Mouse (Mus musculus): ENCODE measurements around the gene Tenm4. TPM values are rescaled to one million over a fixed set of nuclear protein-coding genes. Genes with fewer than 3 reads are reported as not detected.

Gene Tenm4
- polyA plus RNA-seq, 1 experiment, result 12.2 TPM

DNA sequence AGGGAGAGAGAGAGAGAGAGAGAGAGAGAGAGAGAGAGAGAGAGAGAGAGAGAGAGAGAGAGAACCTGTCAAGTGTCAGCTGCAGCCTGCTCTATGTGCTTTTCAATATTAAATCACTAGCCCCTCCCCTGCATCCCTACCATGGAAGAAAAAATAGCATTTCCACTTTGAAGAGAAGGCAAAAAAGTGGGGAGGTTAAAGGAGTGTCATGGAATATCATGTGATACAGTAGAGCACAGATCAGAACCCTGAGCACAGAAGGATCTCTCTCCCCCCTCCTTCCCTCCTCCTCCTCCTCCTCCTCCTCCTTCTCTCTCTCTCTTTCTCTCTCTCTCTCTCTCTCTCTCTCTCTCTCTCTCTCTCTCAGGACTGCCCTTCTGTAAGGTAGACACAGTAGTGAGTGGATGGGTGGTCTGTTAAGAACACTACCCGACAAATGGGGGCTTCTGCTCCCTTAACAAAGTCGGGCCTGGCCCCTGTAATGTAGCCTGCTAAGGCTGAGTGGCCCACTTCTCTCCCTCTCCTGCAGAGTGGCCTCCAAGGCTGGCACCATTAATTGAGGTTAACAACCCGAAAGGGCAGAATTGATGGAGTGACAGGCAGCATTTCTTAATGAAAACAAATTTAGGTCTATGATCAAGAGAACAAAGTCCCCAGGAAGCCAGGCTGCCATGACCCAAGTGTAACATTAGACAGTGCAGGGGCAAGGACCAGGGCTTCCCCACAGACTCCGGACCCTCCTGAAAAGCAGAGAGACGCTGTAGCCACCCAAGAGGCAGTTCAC is 361.1 kb downstream of the Tenm4 start:
- H3K27me3 ChIP-seq (ENCODE audit: control insufficient read depth, insufficient read depth, low read length), result no peaks in the 10 kb centered on the region; the same call in 1 of the 2 replicates
- 75% methylated on average over 5 of the region's 5 CpGs for WGBS
- DNase-seq, result no peak

DNA sequence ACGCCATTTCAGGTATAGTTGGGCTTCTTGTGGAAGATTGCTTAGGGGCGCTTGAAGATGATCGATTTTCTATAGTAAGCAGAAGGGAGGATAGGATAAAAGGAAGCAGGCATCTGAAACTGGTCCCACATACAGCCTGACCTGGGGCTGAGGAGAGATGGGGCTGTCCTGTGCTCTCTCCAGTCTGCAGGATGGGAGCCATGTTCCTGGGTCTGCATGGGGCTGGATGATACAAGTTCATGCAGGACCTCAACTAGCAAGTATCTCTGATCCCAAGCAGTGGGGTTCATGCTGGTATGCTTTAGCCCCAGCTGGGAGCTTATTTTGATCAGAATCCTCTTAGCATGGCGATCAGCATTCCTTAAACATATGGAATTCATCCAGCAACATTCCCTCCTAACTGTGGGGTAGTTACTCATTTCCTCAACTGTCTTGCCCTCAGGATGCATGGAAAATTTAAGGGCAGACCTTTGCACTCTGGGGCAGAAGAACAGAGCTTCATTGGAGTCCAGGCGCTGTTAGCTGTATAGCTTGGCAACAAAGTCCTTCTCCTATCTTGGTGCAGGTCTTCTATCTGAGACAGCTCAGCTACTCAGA is 361.9 kb downstream of the Tenm4 start:
- H3K4me3 ChIP-seq (replicated peaks; ENCODE audit: insufficient read depth, low read depth, low read length), result no peak overlapping the region
- H3K27ac ChIP-seq (ENCODE audit: insufficient read depth, low read length), result no peak overlapping the region
- no peak for DNase-seq
- H3K27me3 ChIP-seq (ENCODE audit: control insufficient read depth, insufficient read depth, low read length), result no peaks in the 10 kb centered on the region; the same call in 1 of the 2 replicates
- peaks cover 12% of the 10 kb centered on the region for H3K4me1 ChIP-seq (ENCODE audit: control insufficient read depth, insufficient read depth, low read length)
- WGBS, result 95% methylated on average over 5 of the region's 5 CpGs
- TF ChIP-seq POLR2A (IDR thresholded peaks at IDR 0.05; ENCODE audit: borderline replicate concordance, insufficient read depth, low read length) (no peak), CTCF (IDR thresholded peaks at IDR 0.05; ENCODE audit: borderline replicate concordance, insufficient read depth, low read depth, low read length) (no peak)

More for the DNA sequence above, 361.1 kb downstream of the Tenm4 start:
- H3K4me1 ChIP-seq (ENCODE audit: control insufficient read depth, insufficient read depth, low read length), result peaks cover 12% of the 10 kb centered on the region
- TF ChIP-seq POLR2A (IDR thresholded peaks at IDR 0.05; ENCODE audit: borderline replicate concordance, insufficient read depth, low read length) (no peak), CTCF (IDR thresholded peaks at IDR 0.05; ENCODE audit: borderline replicate concordance, insufficient read depth, low read depth, low read length) (no peak)
- no peak overlapping the region for H3K4me3 ChIP-seq (replicated peaks; ENCODE audit: insufficient read depth, low read depth, low read length)
- H3K27ac ChIP-seq (ENCODE audit: insufficient read depth, low read length), result no peak overlapping the region

DNA sequence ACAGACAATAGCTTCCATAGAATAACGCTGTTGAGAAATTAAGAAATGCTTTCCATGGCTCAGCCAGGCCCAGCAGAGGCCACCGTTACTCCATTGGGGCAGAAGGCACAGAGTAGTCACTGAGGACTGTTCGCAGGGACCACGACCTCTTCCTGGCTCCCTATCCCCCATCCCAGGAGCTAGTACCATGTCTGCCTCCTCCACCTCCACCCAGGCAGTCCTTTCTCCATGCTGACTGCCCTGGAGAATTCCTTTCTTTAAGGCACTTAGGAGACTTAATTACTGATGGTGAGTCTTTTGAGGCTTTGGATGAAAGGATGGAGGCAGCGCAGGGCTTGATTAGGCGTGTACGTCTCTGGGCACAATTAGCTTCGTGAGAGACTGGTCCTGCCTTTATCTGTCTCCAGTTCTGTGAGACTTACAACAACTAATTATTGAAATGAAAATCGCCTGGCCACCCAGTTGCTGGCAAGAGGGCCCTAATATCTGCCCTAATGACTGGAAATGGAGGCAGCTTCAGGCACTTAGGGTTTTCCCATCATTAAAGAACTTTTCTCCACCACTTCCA is 365.4 kb downstream of the Tenm4 start:
- H3K27ac ChIP-seq (ENCODE audit: insufficient read depth, low read length), result no peak overlapping the region
- DNase-seq, result no peak
- H3K4me1 ChIP-seq (ENCODE audit: control insufficient read depth, insufficient read depth, low read length), result peaks cover 20% of the 10 kb centered on the region; the same call in 1 of the 2 replicates
- TF ChIP-seq POLR2A (IDR thresholded peaks at IDR 0.05; ENCODE audit: borderline replicate concordance, insufficient read depth, low read length), result no peak
- no peak for TF ChIP-seq CTCF (IDR thresholded peaks at IDR 0.05; ENCODE audit: borderline replicate concordance, insufficient read depth, low read depth, low read length)
- 91% methylated on average over 9 of the region's 9 CpGs for WGBS
- no peak overlapping the region for H3K4me3 ChIP-seq (replicated peaks; ENCODE audit: insufficient read depth, low read depth, low read length)
- H3K27me3 ChIP-seq (ENCODE audit: control insufficient read depth, insufficient read depth, low read length), result no peaks in the 10 kb centered on the region; the same call in 1 of the 2 replicates

DNA sequence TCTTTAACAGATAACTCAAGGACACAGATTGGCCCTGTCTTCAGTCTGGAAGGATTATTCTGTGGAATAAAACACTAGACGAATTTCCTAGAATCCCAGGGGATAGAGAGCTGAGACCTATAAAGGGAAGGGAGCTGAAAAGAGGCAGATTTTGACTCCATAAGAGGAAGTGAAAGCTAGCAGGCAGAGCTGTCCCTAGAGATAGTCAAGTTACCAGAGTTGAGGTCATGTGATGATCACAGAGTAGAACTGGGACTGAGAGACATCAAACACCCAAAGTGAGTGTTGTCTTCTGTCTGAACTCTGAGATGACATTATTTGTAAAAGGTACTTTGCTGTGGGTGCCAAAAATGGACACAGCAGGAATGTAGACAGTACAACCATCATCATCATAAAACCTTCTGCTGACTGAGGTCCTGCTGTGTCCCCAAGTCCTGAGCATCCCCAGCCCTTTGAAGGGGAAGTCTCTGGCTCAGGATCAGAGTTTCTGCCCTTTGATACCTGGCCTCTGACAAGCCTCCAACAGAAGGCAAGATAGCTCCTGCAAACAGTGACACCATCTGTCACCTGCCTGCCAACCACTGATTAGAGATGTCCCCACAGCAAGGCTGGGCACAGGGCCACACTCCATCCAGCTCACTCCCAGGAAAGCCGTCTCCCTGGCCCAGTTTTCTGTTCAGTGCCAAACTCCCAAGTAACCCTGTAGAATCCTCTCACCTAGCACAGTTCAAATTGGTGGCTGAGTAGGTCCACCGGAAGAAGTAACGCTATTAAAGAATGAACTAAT is 368.4 kb downstream of the Tenm4 start:
- no peak for TF ChIP-seq CTCF (IDR thresholded peaks at IDR 0.05; ENCODE audit: borderline replicate concordance, insufficient read depth, low read depth, low read length)
- WGBS, result 14% methylated on average over 4 of the region's 4 CpGs
- Histone ChIP-seq H3K27me3 (ENCODE audit: control insufficient read depth, insufficient read depth, low read length) (no peaks in the 10 kb centered on the region; the same call in 1 of the 2 replicates), H3K4me1 (ENCODE audit: control insufficient read depth, insufficient read depth, low read length) (peaks cover 20% of the 10 kb centered on the region; the same call in 1 of the 2 replicates), H3K27ac (ENCODE audit: insufficient read depth, low read length) (no peak overlapping the region), H3K4me3 (replicated peaks; ENCODE audit: insufficient read depth, low read depth, low read length) (no peak overlapping the region)
- peak; percentile 93 to 98 for DNase-seq

DNA sequence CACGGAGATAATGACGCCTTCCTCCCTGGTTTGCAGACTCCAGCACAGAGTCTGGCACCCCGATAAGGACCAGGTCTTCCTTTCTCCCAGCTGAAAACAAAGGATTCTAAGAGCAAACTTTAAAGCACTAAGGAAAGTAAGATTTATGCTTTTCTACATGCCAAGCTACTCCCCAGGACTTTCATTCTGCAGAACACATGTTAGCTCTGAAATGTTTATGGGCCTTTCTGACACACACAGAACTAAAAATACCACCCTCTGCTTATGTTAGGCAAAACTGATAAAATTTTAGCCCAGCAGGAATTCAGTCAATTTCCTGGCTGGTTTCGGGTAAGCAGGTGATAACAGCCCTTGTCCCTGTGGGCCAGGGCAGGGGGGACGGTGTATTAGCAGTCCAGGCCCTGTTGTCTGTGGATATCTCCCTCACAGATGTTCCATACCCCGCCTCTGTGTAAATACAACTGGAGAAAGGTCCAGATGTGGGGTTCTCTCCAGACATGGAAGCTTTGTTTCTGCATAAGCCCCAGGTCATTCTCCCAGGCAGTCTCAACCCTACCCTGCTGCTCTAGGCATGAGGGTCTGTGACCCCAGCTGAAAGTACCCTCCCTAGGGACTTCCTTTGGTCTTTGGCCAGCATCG is 369.5 kb downstream of the Tenm4 start:
- TF ChIP-seq CTCF (IDR thresholded peaks at IDR 0.05; ENCODE audit: borderline replicate concordance, insufficient read depth, low read depth, low read length), result no peak
- no peak for TF ChIP-seq POLR2A (IDR thresholded peaks at IDR 0.05; ENCODE audit: borderline replicate concordance, insufficient read depth, low read length)
- WGBS, result 91% methylated on average over 7 of the region's 7 CpGs
- no peak for DNase-seq

DNA sequence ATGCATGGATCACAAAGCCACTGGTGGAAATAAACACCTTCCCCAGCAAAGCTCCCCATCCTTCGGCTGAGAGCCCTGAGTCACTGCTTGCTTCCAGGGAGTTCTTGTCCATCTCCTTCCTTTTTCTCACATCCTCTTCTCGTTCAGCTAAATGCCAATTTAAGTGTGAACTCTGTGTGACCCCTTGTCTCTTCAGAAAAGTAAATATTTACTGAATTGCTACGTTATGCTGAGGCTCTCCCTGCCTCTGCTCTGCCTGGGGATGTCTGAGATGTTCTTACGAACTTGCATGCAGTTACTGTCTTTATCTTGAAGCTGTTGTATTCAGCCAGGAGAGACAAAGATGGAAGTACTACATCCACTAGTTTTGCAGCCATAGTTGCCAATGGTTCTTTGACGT is 374.9 kb downstream of the Tenm4 start:
- TF ChIP-seq CTCF (IDR thresholded peaks at IDR 0.05; ENCODE audit: borderline replicate concordance, insufficient read depth, low read depth, low read length), result no peak
- TF ChIP-seq POLR2A (IDR thresholded peaks at IDR 0.05; ENCODE audit: borderline replicate concordance, insufficient read depth, low read length), result no peak
- H3K27ac ChIP-seq (ENCODE audit: insufficient read depth, low read length), result no peak overlapping the region
- peaks cover under 1% of the 10 kb centered on the region; the same call in 1 of the 2 replicates for H3K4me1 ChIP-seq (ENCODE audit: control insufficient read depth, insufficient read depth, low read length)
- no peak overlapping the region for H3K4me3 ChIP-seq (replicated peaks; ENCODE audit: insufficient read depth, low read depth, low read length)
- peaks cover 1% of the 10 kb centered on the region; the same call in 1 of the 2 replicates for H3K27me3 ChIP-seq (ENCODE audit: control insufficient read depth, insufficient read depth, low read length)
- WGBS, result 89% methylated on average over 5 of the region's 5 CpGs
- DNase-seq, result no peak

More for the DNA sequence above, 369.5 kb downstream of the Tenm4 start:
- Histone ChIP-seq H3K27me3 (ENCODE audit: control insufficient read depth, insufficient read depth, low read length) (peaks cover 1% of the 10 kb centered on the region; the same call in 1 of the 2 replicates), H3K27ac (ENCODE audit: insufficient read depth, low read length) (no peak overlapping the region), H3K4me3 (replicated peaks; ENCODE audit: insufficient read depth, low read depth, low read length) (no peak overlapping the region), H3K4me1 (ENCODE audit: control insufficient read depth, insufficient read depth, low read length) (peaks cover 20% of the 10 kb centered on the region; the same call in 1 of the 2 replicates)

DNA sequence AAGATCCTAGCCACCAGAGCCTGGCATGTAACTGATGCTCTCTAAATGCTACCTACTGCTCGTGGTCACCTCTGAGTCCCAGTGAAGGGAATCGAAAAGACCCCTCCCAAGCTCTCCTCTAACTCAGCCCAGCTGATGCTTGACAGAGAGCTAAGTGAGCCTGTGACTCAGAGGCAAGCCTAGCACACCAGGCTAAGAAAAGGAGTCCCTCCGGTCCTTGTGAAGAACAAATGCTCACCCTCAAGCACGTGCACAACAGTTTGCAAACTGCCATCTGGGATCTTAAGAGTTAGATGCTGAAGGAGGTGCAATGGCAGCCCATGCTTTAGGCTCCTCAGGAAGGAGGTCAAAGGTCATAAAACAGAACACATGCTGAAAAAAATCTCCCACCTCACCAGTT is 380.8 kb downstream of the Tenm4 start:
- H3K4me1 ChIP-seq (ENCODE audit: control insufficient read depth, insufficient read depth, low read length), result no peaks in the 10 kb centered on the region
- TF ChIP-seq CTCF (IDR thresholded peaks at IDR 0.05; ENCODE audit: borderline replicate concordance, insufficient read depth, low read depth, low read length), result no peak
- no peak for TF ChIP-seq POLR2A (IDR thresholded peaks at IDR 0.05; ENCODE audit: borderline replicate concordance, insufficient read depth, low read length)
- H3K4me3 ChIP-seq (replicated peaks; ENCODE audit: insufficient read depth, low read depth, low read length), result no peak overlapping the region
- 91% methylated on average over 4 of the region's 4 CpGs for WGBS
- DNase-seq, result no peak
- H3K27ac ChIP-seq (ENCODE audit: insufficient read depth, low read length), result no peak overlapping the region
- no peaks in the 10 kb centered on the region; the same call in 1 of the 2 replicates for H3K27me3 ChIP-seq (ENCODE audit: control insufficient read depth, insufficient read depth, low read length)
